Mouse (Mus musculus) liver, postnatal 0 days (tissue): ENCODE data around the gene Veph1.

Source experiments
- CTCF ChIP-seq: sonication (generic); IDR thresholded peaks from 2 replicates; pipeline ENCODE4 v1.5.1; 2016; ENCODE audit warnings: antibody characterized with exemption, low read depth
- EP300 ChIP-seq: IDR thresholded peaks from 2 replicates; pipeline ENCODE4 v1.6.1; 2016; ENCODE audit warnings: antibody characterized with exemption, low read depth, mild to moderate bottlenecking

DNA sequence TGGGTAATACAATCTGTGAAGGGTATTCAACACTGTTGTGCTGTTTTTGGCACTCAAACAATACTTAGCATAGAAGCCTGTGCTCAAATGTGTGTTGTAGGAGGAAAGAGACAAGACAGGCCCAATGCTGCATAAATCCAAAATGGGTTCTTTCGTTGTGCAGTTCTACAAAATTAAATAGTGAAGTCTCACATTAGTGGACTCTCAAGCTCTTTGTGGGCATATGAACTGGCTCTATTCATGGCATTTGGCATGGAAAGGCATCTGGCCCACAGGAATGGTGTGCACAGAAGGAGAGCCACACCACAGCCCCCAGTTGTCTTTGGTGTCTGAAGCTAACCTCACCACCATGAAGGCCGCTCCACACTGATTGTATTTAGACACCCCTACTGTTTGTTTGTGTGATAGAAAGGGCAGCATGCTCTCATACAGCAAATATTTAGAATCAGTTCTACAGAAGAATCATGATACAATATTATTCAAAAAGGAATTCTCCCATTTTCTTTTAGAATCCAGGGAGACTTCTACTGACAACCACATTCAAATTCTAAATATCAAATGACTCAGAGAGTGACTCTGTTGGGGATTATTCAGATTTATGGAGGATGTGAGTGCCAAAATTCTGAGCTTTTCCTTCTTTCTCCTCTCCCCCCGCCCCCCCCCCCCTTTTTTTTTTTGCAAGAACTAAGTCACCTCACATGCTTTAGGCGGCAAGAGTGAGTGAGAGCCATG is 215.8 kb downstream of the Veph1 start:
- TF ChIP-seq CTCF (no peak), EP300 (no peak)
